Mouse (Mus musculus) forebrain, embryonic 15.5 days (tissue): ENCODE results near the gene Pim1. TPM values are rescaled to one million over a fixed set of nuclear protein-coding genes. Genes with fewer than 3 reads are reported as not detected.

Experiments used
- ATAC-seq: fragments of 200-750 bp; cut with Nextera tagmentation; replicated peaks from 2 replicates; pipeline ENCODE4 v1.8.0; 2017; ENCODE audit warnings: mild to moderate bottlenecking, moderate TSS enrichment, moderate library complexity
- H3K27ac ChIP-seq: fragments of 300-500 bp; sonication (generic); replicated peaks from 2 replicates; pipeline ENCODE4 v1.5.1; 2015; ENCODE audit warnings: mild to moderate bottlenecking, inconsistent platforms
- H3K27me3 ChIP-seq: fragments of 300-500 bp; sonication (generic); 2 replicates; pipeline ENCODE4 v1.6.1; 2015; ENCODE audit warnings: inconsistent platforms
- H3K36me3 ChIP-seq: fragments of 300-500 bp; sonication (generic); 2 replicates; pipeline ENCODE4 v1.6.1; 2015; ENCODE audit warnings: mild to moderate bottlenecking, inconsistent platforms
- H3K4me1 ChIP-seq: fragments of 300-500 bp; sonication (generic); 2 replicates; pipeline ENCODE4 v1.6.1; 2015; ENCODE audit warnings: inconsistent platforms
- H3K4me2 ChIP-seq: fragments of 300-500 bp; sonication (generic); replicated peaks from 2 replicates; pipeline ENCODE4 v1.6.1; 2015; ENCODE audit warnings: mild to moderate bottlenecking, inconsistent platforms
- H3K4me3 ChIP-seq: fragments of 300-500 bp; sonication (generic); 2 replicates; pipeline ENCODE4 v1.5.1; 2015; ENCODE audit warnings: mild to moderate bottlenecking, inconsistent platforms
- H3K9ac ChIP-seq: fragments of 300-500 bp; sonication (generic); replicated peaks from 2 replicates; pipeline ENCODE4 v1.6.1; 2015; ENCODE audit warnings: mild to moderate bottlenecking, inconsistent platforms
- H3K9me3 ChIP-seq: fragments of 300-500 bp; sonication (generic); 2 replicates; pipeline ENCODE4 v1.6.1; 2016; ENCODE audit warnings: inconsistent platforms
- WGBS: fragments of 180-500 bp; shearing (Covaris S2); methylation state at CpG from one replicate; pipeline ENCODE4 v1.1.7; 2015; ENCODE audit warnings: mixed read lengths; 5-methylcytosine and 5-hydroxymethylcytosine counted together
- polyA plus RNA-seq: library from polyadenylated mRNA; unstranded; fragments of >200 nt; fragmentation: Nextera tagmentation; extraction: Ambion mirVana; gene quantifications from 2 replicates; pipeline ENCODE4 v1.2.1, GENCODE M21; 2015

Gene Pim1
- polyA plus RNA-seq, 1 experiment from 2014 or later, result 15.6 TPM

DNA sequence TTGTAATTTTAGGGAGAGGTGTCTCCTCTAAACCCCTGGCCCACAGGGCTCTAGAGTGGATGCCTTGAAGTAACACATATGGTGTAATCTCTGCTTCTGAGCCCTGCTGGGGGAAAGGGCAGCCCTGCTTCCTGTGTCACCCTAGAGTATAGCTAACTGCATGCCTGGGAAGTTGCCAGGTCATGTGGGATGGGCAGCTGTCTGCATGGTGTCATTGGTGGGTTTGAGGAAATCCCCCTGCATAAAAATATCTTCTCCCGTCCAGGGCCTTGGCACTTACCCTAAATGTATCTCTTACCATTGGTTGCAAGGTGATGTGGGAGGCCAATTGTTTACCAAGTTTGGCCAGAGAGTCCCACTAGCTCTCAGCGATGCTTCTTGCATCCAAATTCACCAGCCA, 16.5 kb upstream of the Pim1 start:
- Histone ChIP-seq H3K4me3 (no peak overlapping the region), H3K9ac (no peak overlapping the region), H3K27ac (no peak overlapping the region), H3K36me3 (no peaks in the 10 kb centered on the region), H3K9me3 (no peaks in the 10 kb centered on the region), H3K27me3 (no peaks in the 10 kb centered on the region), H3K4me1 (no peaks in the 10 kb centered on the region), H3K4me2 (no peak overlapping the region)
- 81% methylated on average over 2 of the region's 2 CpGs for WGBS
- ATAC-seq, result no peak

DNA sequence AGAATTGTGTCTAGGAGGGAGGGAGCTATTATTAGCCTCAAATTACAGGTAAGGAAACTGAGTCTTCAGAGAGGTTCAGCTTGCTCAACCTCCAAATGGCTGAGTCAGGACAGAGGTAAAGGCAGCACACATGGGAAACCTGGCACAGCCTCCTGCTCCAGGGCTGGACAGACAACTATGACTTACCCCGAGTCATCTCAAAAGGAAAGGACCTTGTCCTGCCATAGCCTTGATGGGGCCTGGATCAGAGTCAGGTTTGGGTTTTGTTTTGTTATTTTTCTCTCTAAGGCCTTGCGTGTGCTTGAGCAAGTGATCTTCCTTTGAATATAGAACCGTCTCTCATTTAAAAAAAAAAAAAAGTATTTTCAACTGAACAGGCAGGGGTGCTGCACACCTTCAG, 15.4 kb upstream of the Pim1 start:
- whole genome bisulfite sequencing, result 92% methylated on average over 3 of the region's 3 CpGs
- no peak for ATAC-seq

GRCm38 (mm10) chr17:29476461-29476860, 14.1 kb upstream of the Pim1 start:
- Histone ChIP-seq H3K27me3 (no peaks in the 10 kb centered on the region), H3K9me3 (no peaks in the 10 kb centered on the region), H3K4me3 (no peak overlapping the region), H3K27ac (no peak overlapping the region), H3K4me2 (no peak overlapping the region), H3K4me1 (0 out of 2 replicates have a peak, but pooled peaks cover 2% of the 10 kb centered on the region), H3K36me3 (no peaks in the 10 kb centered on the region), H3K9ac (no peak overlapping the region)
- no peak for ATAC-seq
- WGBS, result 76% methylated on average over 4 of the region's 4 CpGs

More for the DNA sequence above, 15.4 kb upstream of the Pim1 start:
- H3K27me3 ChIP-seq, result no peaks in the 10 kb centered on the region
- H3K9ac ChIP-seq, result no peak overlapping the region
- no peak overlapping the region for H3K4me3 ChIP-seq
- H3K4me1 ChIP-seq, result no peaks in the 10 kb centered on the region
- no peak overlapping the region for H3K4me2 ChIP-seq
- no peaks in the 10 kb centered on the region for H3K36me3 ChIP-seq
- no peaks in the 10 kb centered on the region for H3K9me3 ChIP-seq
- no peak overlapping the region for H3K27ac ChIP-seq

- no peaks in the 10 kb centered on the region for H3K27me3 ChIP-seq
- no peak overlapping the region for H3K4me2 ChIP-seq
- no peak for ATAC-seq
- WGBS, result 80% methylated on average over 10 of the region's 10 CpGs
- H3K9me3 ChIP-seq, result no peaks in the 10 kb centered on the region
- H3K4me3 ChIP-seq, result no peak overlapping the region
- 0 out of 2 replicates have a peak, but pooled peaks cover 2% of the 10 kb centered on the region for H3K4me1 ChIP-seq
- no peak overlapping the region for H3K27ac ChIP-seq
- H3K36me3 ChIP-seq, result no peaks in the 10 kb centered on the region
- no peak overlapping the region for H3K9ac ChIP-seq
Observed at GRCm38 (mm10) chr17:29477357-29477756, 13.2 kb upstream of the Pim1 start.

DNA sequence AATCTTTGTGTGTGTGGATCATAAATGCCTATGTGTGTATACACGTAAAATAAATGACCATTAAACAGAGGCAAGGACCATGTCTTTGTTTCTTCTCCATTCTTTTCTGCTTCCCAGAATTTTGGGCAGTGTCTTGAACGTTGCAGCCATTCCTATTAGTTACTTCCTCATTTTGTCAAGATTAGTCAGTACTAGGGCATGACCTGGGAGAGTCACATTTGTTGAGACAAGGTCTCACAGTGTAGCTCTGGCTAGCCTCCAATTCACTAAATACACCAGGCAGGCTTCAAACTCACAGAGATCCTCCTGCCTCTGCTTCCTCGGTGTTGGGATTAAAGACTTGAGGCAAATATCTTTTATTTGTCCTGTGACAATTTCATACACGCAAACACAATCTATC, 12.3 kb upstream of the Pim1 start:
- H3K27ac ChIP-seq, result no peak overlapping the region
- no peak for ATAC-seq
- H3K4me3 ChIP-seq, result no peak overlapping the region
- H3K36me3 ChIP-seq, result no peaks in the 10 kb centered on the region
- H3K27me3 ChIP-seq, result no peaks in the 10 kb centered on the region
- no peaks in the 10 kb centered on the region for H3K9me3 ChIP-seq
- WGBS, result 90% methylated on average over 4 of the region's 4 CpGs
- H3K4me2 ChIP-seq, result no peak overlapping the region
- no peak overlapping the region for H3K9ac ChIP-seq
- 0 out of 2 replicates have a peak, but pooled peaks cover 2% of the 10 kb centered on the region for H3K4me1 ChIP-seq

GRCm38 (mm10) chr17:29480256-29480655, 10.3 kb upstream of the Pim1 start:
- H3K27me3 ChIP-seq, result no peaks in the 10 kb centered on the region
- no peak overlapping the region for H3K4me3 ChIP-seq
- ATAC-seq, result no peak
- H3K4me1 ChIP-seq, result 0 out of 2 replicates have a peak, but pooled peaks cover 2% of the 10 kb centered on the region
- 88% methylated on average over 2 of the region's 2 CpGs for WGBS
- no peaks in the 10 kb centered on the region for H3K9me3 ChIP-seq
- no peaks in the 10 kb centered on the region for H3K36me3 ChIP-seq
- no peak overlapping the region for H3K9ac ChIP-seq
- no peak overlapping the region; the same call in 1 of the 2 replicates for H3K27ac ChIP-seq
- H3K4me2 ChIP-seq, result no peak overlapping the region

- ATAC-seq, result no peak
- H3K36me3 ChIP-seq, result no peaks in the 10 kb centered on the region
Observed at GRCm38 (mm10) chr17:29482632-29483031, 7.9 kb upstream of the Pim1 start.

GRCm38 (mm10) chr17:29483282-29483681, 7.3 kb upstream of the Pim1 start:
- no peak for ATAC-seq
- Histone ChIP-seq H3K27me3 (no peaks in the 10 kb centered on the region), H3K4me2 (no peak overlapping the region), H3K4me1 (0 out of 2 replicates have a peak, but pooled peaks cover 2% of the 10 kb centered on the region), H3K9me3 (no peaks in the 10 kb centered on the region), H3K9ac (no peak overlapping the region), H3K27ac (no peak overlapping the region), H3K36me3 (no peaks in the 10 kb centered on the region), H3K4me3 (no peak overlapping the region)
- 94% methylated on average over 2 of the region's 2 CpGs for WGBS

More at GRCm38 (mm10) chr17:29482632-29483031, 7.9 kb upstream of the Pim1 start:
- Histone ChIP-seq H3K27ac (no peak overlapping the region), H3K9ac (no peak overlapping the region), H3K4me1 (0 out of 2 replicates have a peak, but pooled peaks cover 2% of the 10 kb centered on the region), H3K4me3 (no peak overlapping the region), H3K27me3 (no peaks in the 10 kb centered on the region), H3K9me3 (no peaks in the 10 kb centered on the region), H3K4me2 (no peak overlapping the region)
- 89% methylated on average over 7 of the region's 7 CpGs for WGBS

GRCm38 (mm10) chr17:29484431-29484830, 6.1 kb upstream of the Pim1 start:
- H3K9me3 ChIP-seq, result no peaks in the 10 kb centered on the region
- no peak overlapping the region for H3K27ac ChIP-seq
- no peak overlapping the region for H3K9ac ChIP-seq
- H3K4me1 ChIP-seq, result peaks cover 11% of the 10 kb centered on the region
- H3K4me3 ChIP-seq, result no peak overlapping the region
- no peaks in the 10 kb centered on the region for H3K36me3 ChIP-seq
- 89% methylated on average over 2 of the region's 2 CpGs for WGBS
- no peak for ATAC-seq
- H3K4me2 ChIP-seq, result no peak overlapping the region
- H3K27me3 ChIP-seq, result no peaks in the 10 kb centered on the region

DNA sequence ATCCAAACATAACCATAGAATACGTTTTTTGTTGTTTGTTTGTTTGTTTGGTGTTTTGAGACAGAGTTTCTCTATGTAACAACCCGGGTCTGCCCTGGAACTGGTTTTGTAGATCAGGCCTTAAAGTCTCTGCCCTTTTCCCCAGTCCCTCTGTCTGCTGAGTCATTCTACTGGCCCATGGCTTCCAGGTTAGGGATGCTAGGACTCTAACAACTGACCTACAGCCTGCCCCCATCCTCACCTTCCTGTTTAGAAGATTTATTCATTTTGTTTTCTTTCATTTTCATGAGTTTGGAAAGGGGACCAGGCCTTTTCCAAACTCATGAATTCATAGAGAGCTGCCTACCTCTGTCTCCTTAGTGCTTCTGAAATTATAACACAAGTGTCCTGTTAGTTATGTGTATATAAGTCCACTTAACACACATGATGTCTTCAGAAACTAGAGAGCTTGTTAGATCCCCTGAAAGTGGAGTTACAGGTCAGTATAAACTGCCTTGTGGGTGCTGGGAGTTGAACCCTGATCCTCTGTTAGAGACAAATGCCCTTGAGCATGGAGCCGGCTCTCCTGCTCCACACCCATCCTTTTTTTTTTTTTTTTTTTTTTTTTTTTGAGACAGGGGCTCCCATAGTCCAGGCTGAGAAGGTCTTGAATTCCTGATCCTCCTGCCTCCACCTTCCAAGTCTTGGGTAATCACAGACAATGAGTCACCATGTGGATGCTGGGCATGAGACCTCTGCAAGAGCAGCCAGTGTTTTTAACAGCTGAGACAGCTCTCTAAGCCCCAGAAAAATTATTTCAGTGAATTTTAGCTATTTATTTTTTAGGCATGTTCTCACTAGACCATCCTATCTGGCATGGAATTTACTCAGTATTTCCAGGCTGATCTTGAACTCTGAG, 5.0 kb upstream of the Pim1 start:
- H3K9ac ChIP-seq, result no peak overlapping the region
- peaks cover 12% of the 10 kb centered on the region for H3K4me1 ChIP-seq
- no peak overlapping the region for H3K27ac ChIP-seq
- H3K27me3 ChIP-seq, result no peaks in the 10 kb centered on the region
- ATAC-seq, result no peak
- 76% methylated on average over 3 of the region's 3 CpGs for WGBS
- no peaks in the 10 kb centered on the region for H3K36me3 ChIP-seq
- H3K4me3 ChIP-seq, result no peak overlapping the region
- no peak overlapping the region for H3K4me2 ChIP-seq
- no peaks in the 10 kb centered on the region for H3K9me3 ChIP-seq

- no peak for ATAC-seq
- Histone ChIP-seq H3K4me3 (no peak overlapping the region), H3K36me3 (no peaks in the 10 kb centered on the region; the same call in 1 of the 2 replicates), H3K9me3 (no peaks in the 10 kb centered on the region), H3K4me2 (peak overlapping the region; percentile 53; the same call in 1 of the 2 replicates), H3K27ac (peak overlapping the region; percentile 96; the same call in 1 of the 2 replicates), H3K9ac (0 out of 2 replicates have a peak overlapping the region, but pooled peaks have one; percentile 82), H3K27me3 (no peaks in the 10 kb centered on the region), H3K4me1 (peaks cover 28% of the 10 kb centered on the region)
- WGBS, result 85% methylated on average over 8 of the region's 8 CpGs
Observed at GRCm38 (mm10) chr17:29488257-29488977, 2.1 kb upstream of the Pim1 start.
